Mouse (Mus musculus) stomach, embryonic 16.5 days (tissue): ENCODE measurements around the gene Col24a1. TPM values are rescaled to one million over a fixed set of nuclear protein-coding genes. Genes with fewer than 3 reads are reported as not detected.

Source experiments
- ATAC-seq: fragments of 200-750 bp; cut with Nextera tagmentation; 2 replicates; pipeline ENCODE4 v1.8.0; 2017; ENCODE audit warnings: moderate number of reproducible peaks, moderate TSS enrichment; ENCODE audit not compliant: insufficient read depth, low FRiP score
- H3K27ac ChIP-seq: fragments of 300-500 bp; sonication (generic); 2 replicates; pipeline ENCODE4 v1.5.1; 2014; ENCODE audit warnings: low read length
- H3K27me3 ChIP-seq: fragments of 300-500 bp; sonication (generic); 2 replicates; pipeline ENCODE4 v1.6.1; 2014; ENCODE audit warnings: low read length, control low read depth, mixed read lengths; ENCODE audit not compliant: control insufficient read depth, insufficient read depth
- H3K36me3 ChIP-seq: fragments of 300-500 bp; sonication (generic); 2 replicates; pipeline ENCODE4 v1.6.1; 2014; ENCODE audit warnings: low read length; ENCODE audit not compliant: control insufficient read depth, insufficient read depth
- H3K4me1 ChIP-seq: fragments of 300-500 bp; sonication (generic); 2 replicates; pipeline ENCODE4 v1.6.1; 2014; ENCODE audit warnings: low read length, control low read depth, mixed read lengths; ENCODE audit not compliant: control insufficient read depth, insufficient read depth
- H3K4me2 ChIP-seq: fragments of 300-500 bp; sonication (generic); 2 replicates; pipeline ENCODE4 v1.6.1; 2014; ENCODE audit warnings: low read depth, low read length, mixed read lengths
- H3K4me3 ChIP-seq: fragments of 300-500 bp; sonication (generic); replicated peaks from 2 replicates; pipeline ENCODE4 v1.5.1; 2014; ENCODE audit warnings: mild to moderate bottlenecking, low read length
- H3K9ac ChIP-seq: fragments of 300-500 bp; sonication (generic); 2 replicates; pipeline ENCODE4 v1.6.1; 2014; ENCODE audit warnings: low read length
- H3K9me3 ChIP-seq: fragments of 300-500 bp; sonication (generic); replicated peaks from 2 replicates; pipeline ENCODE4 v1.6.1; 2016; ENCODE audit warnings: low read length, control low read depth; ENCODE audit not compliant: control insufficient read depth
- WGBS: fragments of 180-500 bp; shearing (Covaris S2); extraction: QIAGEN DNeasy Blood & Tissue Kit; methylation state at CpG from one replicate; pipeline ENCODE4 v1.1.7; 2014; 5-methylcytosine and 5-hydroxymethylcytosine counted together
- polyA plus RNA-seq: library from polyadenylated mRNA; unstranded; fragments of >200 nt; fragmentation: Nextera tagmentation; extraction: Ambion mirVana; gene quantifications from 2 replicates; pipeline ENCODE4 v1.2.1, GENCODE M21; 2015

The Col24a1 gene
- polyA plus RNA-seq, result 2.6 and 4.3 TPM in 2 replicates

DNA sequence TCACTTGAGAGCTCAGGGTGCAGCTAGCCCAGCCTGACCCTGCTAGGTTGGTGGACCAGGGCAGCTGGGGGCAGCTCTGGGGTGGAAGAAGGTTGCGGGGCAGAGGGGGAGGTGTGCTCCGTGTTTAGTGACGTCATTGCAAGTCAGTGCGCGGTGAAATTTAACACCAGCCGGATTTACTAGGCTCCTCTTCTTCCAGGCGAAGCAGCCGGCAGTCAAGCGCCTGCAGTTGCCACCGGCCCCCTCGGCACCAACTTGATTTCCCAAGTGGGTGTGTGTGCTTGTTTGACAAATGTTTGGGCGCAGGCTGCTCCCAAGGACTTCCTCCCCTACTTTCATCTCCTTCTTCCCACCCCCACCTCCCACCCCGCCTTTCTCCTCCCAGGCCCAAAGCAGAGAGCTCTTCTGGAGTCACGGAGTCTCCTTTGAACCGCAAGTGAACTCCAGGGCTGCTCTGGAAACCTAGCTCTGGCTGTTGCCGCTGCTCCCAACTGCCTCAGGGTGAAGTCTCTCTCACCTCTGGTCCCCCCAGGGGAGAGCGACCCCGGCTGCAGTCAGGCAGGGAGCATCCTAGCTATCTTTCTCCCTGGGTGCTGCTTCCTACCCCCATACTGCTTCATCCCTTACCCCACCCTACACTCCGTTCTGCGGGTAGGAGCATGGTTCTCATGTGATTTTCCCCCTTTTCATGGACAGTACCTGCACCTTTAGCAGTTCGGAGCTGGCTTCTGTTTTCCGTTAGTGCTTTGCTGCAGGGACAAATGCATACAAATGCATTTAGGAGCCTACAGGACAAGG lies at the start of gene Col24a1:
Col24a1 (plus strand) TSS at position 136 of the 798 bp plus-strand sequence.
- H3K4me1 ChIP-seq, result peaks cover 21% of the 10 kb centered on the region; the same call in 1 of the 2 replicates
- H3K27ac ChIP-seq, result peak within 1 kb of the TSS; percentile 64
- H3K9me3 ChIP-seq, result no peaks in the 10 kb centered on the region
- WGBS, result 2% methylated on average over 22 of the region's 22 CpGs
- no peaks in the 10 kb centered on the region for H3K27me3 ChIP-seq
- H3K9ac ChIP-seq, result peak within 1 kb of the TSS; percentile 70
- H3K4me2 ChIP-seq, result peak within 1 kb of the TSS; percentile 82
- ATAC-seq, result peak; percentile 44; the same call in 1 of the 2 replicates
- H3K4me3 ChIP-seq, result peak within 1 kb of the TSS; percentile 42
- no peaks in the 10 kb centered on the region for H3K36me3 ChIP-seq

DNA sequence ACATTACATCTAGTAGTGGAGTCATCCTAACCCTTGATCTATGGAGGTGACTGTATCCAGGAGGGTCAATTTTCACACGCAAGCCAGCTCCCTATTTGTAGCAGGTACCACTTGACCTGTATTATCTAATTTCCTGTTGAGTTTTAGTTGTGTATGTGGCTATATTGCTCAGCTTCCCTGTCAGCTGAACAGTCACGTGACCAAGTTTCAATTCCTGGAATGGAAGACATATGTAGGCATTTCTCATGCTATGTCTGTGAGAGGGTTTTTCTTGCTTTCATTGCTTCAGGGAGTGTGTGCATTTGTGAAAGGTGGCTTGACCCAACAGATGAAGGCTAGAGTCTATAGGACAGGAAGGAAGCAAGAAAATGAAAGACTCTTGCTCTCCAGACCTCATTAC lies 44.2 kb upstream of the Col24a1 start:
- 83% methylated on average over 2 of the region's 2 CpGs for WGBS
- Histone ChIP-seq H3K9ac (no peak overlapping the region), H3K9me3 (no peaks in the 10 kb centered on the region), H3K27me3 (no peaks in the 10 kb centered on the region), H3K4me3 (no peak overlapping the region), H3K27ac (no peak overlapping the region), H3K36me3 (no peaks in the 10 kb centered on the region), H3K4me1 (no peaks in the 10 kb centered on the region), H3K4me2 (no peak overlapping the region)
- no peak for ATAC-seq

DNA sequence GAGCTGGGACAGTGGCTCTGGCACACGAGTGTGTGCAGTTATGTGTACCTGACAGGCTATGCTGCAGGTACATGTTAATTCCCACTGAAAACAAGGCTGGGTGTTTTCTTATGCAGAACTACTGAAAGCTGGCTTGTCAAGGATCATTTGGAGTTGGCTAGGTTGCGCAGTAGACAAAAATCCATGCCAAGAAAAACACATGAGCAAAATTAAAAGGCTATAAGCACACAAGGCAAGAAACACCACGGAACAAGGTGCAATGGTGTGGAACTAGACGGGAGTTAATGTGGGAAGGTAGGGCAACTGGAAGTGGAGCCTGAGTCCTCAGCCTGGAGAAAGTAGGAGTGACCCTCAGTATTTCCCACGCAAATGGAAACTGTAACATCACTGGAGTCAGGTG lies 39.2 kb upstream of the Col24a1 start:
- H3K27ac ChIP-seq, result no peak overlapping the region
- ATAC-seq, result no peak
- H3K4me2 ChIP-seq, result no peak overlapping the region
- H3K4me3 ChIP-seq, result no peak overlapping the region
- 90% methylated on average over 5 of the region's 5 CpGs for WGBS
- H3K9ac ChIP-seq, result no peak overlapping the region
- H3K36me3 ChIP-seq, result no peaks in the 10 kb centered on the region
- no peaks in the 10 kb centered on the region for H3K27me3 ChIP-seq
- H3K4me1 ChIP-seq, result no peaks in the 10 kb centered on the region
- H3K9me3 ChIP-seq, result no peaks in the 10 kb centered on the region

DNA sequence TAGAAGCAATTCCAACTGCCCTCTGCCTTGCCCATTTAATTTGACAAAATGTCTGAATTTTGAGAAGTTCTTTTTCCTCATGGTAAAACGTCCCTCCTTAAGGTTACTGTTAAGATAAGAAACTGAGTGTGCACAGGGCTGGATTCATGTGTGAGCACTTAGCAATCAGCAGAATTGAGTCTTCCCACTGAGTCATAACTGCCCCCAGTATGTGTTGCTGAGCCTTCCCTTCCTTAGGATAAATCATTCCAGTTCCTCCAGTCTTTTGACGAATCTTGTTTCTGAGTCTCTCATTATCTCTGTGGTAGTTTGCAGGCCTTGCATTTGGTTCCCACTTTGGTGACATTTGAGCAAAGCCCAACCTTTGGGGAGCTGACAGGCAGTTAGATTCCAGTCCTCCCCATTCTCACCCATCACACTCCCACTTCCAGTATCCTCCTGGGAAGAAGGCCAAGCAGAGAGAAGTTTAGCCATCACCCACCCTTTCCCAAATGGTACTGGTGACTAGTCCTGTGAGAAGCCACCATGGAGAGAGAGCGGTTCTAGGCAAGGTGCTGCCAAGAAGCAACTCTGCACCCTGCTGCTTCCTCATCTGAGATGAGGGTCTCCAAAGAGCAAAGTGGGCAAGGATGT lies 37.4 kb upstream of the Col24a1 start:
- Histone ChIP-seq H3K9me3 (no peaks in the 10 kb centered on the region), H3K27me3 (no peaks in the 10 kb centered on the region), H3K4me3 (no peak overlapping the region), H3K9ac (no peak overlapping the region), H3K27ac (no peak overlapping the region), H3K4me2 (no peak overlapping the region), H3K4me1 (no peaks in the 10 kb centered on the region), H3K36me3 (no peaks in the 10 kb centered on the region)
- ATAC-seq, result no peak
- 64% methylated on average over 3 of the region's 3 CpGs for WGBS

DNA sequence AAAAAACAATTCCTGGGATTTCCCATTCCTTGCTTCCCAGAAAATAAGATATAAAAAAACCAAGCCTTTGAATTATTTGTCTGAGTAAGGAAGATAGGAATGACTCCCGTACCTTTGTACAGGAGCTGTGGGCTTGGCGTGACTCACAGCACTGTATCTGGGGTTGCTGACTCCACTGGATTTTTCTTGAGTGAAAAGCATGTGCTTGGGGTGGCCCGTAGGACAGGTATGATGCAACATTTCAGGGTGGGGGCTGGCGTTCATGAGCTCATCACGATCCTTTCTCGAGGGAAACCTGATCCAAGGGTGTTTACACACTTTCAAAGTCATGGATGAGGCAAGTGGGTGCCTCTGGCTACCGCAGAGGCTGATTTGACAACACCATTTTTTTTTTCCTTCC lies 35.6 kb upstream of the Col24a1 start:
- Histone ChIP-seq H3K9ac (no peak overlapping the region), H3K27ac (no peak overlapping the region), H3K36me3 (no peaks in the 10 kb centered on the region), H3K4me2 (no peak overlapping the region), H3K4me1 (no peaks in the 10 kb centered on the region), H3K27me3 (no peaks in the 10 kb centered on the region), H3K4me3 (no peak overlapping the region), H3K9me3 (no peaks in the 10 kb centered on the region)
- 65% methylated on average over 7 of the region's 7 CpGs for WGBS
- ATAC-seq, result no peak

DNA sequence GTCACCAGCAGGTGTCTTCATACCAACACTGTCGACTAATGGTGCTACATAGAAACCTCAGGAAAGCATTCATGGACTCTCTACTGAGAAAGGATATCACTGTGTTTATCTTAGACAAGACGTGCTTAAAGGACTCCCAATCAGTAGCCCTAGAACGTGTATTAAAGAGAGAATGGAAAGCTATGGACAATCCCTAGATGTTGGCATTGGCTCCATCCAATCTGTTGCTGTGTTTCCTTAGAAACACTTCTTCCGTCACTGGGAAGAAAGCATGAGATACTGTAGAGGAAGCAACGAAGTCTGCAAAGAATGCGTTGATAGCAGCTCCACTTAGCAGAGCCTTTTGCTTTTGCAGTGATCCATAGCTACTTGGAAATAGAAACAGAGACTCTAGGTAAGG lies 32.6 kb upstream of the Col24a1 start:
- H3K4me1 ChIP-seq, result no peaks in the 10 kb centered on the region
- no peaks in the 10 kb centered on the region for H3K9me3 ChIP-seq
- H3K4me2 ChIP-seq, result no peak overlapping the region
- no peaks in the 10 kb centered on the region for H3K36me3 ChIP-seq
- 79% methylated on average over 6 of the region's 6 CpGs for WGBS
- no peak for ATAC-seq
- H3K9ac ChIP-seq, result no peak overlapping the region
- H3K27me3 ChIP-seq, result no peaks in the 10 kb centered on the region
- H3K27ac ChIP-seq, result no peak overlapping the region
- no peak overlapping the region for H3K4me3 ChIP-seq

DNA sequence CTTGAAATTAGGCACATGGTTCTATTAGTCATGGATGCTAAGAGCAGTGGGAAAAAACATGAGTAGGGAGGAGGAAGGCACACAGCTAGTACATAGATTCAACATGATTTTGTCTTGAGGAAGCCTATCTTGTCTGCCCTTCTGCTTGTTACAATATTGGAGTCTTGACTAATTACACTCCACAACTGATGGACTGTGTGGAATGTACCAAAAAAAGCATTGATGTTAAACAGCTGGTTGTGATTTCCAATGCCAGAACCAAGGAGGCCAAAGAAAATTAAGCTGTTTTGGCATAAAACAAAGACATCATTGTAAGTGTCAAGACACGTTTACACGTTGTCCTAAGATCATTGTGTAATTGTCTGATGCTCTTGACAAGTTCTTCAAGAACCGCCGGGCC lies 29.1 kb upstream of the Col24a1 start:
- Histone ChIP-seq H3K9me3 (no peaks in the 10 kb centered on the region), H3K27me3 (no peaks in the 10 kb centered on the region), H3K4me1 (no peaks in the 10 kb centered on the region), H3K27ac (no peak overlapping the region), H3K36me3 (no peaks in the 10 kb centered on the region), H3K4me3 (no peak overlapping the region), H3K9ac (no peak overlapping the region), H3K4me2 (no peak overlapping the region)
- ATAC-seq, result no peak
- WGBS, result 49% methylated on average over 4 of the region's 4 CpGs

DNA sequence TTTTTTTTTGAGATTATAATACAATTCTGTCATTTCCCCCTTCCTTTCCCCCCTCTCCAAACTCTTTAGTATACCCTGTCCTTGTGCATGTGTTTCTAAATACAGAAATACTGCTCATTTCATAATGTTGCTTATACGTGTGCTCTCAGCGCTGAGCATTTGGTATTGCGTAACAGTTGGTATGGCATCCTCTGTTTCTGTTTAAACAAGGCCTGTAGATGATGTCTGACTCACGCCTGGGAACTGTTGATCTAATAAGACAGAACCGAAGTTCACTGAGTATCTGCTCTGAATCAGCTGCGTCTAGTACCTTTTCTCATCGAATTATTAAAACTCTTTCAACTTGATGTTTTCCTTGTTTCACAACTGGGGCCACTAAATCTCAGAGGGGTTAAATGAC lies 24.2 kb upstream of the Col24a1 start:
- Histone ChIP-seq H3K4me3 (no peak overlapping the region), H3K9me3 (no peaks in the 10 kb centered on the region), H3K36me3 (no peaks in the 10 kb centered on the region), H3K4me1 (no peaks in the 10 kb centered on the region), H3K27ac (0 out of 2 replicates have a peak overlapping the region, but pooled peaks have one; percentile 6), H3K27me3 (no peaks in the 10 kb centered on the region), H3K4me2 (no peak overlapping the region), H3K9ac (no peak overlapping the region)
- ATAC-seq, result 0 out of 2 replicates have a peak, but pooled peaks have one; percentile 44
- 35% methylated on average over 7 of the region's 7 CpGs for whole genome bisulfite sequencing

DNA sequence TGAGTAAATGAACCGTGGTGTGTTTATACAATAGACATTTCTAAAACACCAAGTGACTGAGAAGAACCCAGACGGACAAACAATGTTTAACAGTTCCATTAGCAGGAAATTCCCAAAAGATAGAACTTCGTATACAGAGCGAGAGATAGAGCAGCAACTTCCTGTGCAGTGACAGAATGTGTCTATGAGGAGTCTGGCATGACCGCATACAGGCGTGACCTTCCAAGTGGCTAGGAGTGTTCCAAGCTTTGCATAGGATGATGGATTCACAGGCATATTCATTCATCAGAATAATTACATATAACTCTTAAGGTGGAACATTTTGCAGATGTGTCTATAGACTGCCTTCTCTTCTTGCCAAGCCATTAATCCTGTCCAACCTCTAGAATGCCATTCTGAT lies 18.1 kb upstream of the Col24a1 start:
- WGBS, result 43% methylated on average over 6 of the region's 6 CpGs
- Histone ChIP-seq H3K9me3 (no peaks in the 10 kb centered on the region), H3K27ac (no peak overlapping the region), H3K4me2 (no peak overlapping the region), H3K27me3 (no peaks in the 10 kb centered on the region), H3K36me3 (no peaks in the 10 kb centered on the region), H3K4me3 (no peak overlapping the region), H3K4me1 (no peaks in the 10 kb centered on the region), H3K9ac (no peak overlapping the region)
- ATAC-seq, result no peak
